Mouse (Mus musculus) spleen, postnatal 36 days (tissue): ENCODE data around the gene Rmdn2.

Experiments used
- DNase-seq, 2 experiments: peaks; one replicate each; pipeline ENCODE4 v3.0.0; 2022; ENCODE audit warnings: low spot score in 2 of 2, mixed read lengths in 1 of 2

Gene Rmdn2

DNA sequence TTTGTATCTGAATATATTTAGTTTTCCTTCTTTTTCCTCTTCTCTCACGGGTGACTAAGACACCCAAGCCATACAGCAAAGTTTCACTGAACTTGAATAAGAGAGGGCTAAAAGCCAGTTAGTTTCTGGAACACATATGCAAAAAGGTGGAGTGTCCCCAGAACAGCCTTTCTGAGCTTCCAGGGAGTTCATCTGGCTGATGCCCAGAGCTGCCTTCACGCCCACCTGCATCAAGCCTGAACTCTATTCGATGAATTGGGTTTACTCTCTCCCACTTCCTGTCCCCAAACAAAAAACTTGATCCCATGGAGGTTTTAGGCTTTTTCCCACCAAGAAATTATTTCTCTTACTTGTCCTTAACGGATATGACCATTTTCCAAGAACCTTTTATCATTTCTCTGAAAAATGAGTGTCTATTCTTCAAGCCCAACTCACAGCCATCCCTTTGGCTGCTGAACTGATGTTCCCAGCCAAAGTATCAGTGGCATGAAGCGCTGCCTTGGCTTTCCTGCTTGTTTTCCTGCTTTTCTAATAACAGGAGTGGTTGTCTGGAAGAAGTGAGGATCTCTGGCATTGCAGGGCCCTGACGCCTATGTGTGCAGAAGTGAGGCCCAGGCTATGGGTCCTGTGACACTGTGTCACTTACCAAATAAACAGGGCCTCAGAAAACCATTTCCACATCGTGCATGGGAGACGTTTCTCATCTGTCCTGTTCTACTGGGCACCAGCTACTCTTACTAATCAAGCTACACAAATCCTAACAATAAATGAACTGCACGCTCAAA lies 94.2 kb downstream of the Rmdn2 start:
- DNase-seq = no peak

DNA sequence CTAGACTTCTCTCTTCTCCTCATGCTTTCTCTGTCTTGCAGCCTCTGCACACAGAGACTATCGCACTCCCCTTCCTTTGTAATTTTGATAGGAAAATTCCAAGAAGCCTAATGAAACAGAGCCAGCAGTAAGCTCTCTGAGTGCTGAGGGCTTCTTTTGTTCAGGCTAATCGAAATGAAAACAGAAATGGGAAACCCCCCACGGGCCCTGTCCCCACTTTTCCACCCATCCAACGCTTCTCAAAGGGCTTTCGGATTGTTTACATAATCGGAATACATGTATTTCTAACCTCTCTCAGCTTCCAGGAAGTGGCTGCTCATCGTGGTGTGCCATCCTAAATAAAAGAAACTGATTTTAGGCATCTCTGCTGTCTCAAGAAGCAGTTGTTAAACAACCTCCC lies 96.5 kb downstream of the Rmdn2 start:
- DNase-seq = no peak

DNA sequence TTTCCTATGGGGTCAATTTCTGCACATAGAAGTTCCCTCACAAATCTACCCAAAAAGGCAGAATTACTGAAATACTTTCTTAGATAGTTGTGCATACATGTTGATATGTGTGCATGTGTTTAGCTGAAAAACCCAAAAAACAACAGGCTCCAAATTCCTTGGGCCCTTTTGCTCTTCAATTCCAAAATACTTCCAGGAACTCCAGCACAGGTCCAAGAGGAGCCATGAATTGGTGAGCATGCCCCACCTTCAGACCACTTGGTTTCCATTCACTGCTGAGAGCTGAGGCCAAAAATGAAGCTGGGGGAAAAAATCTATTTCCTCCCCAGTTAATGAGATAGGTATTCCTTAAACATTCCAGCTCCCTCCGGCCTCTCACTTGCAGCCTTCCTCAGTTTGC lies 98.1 kb downstream of the Rmdn2 start:
- DNase-seq = no peak

DNA sequence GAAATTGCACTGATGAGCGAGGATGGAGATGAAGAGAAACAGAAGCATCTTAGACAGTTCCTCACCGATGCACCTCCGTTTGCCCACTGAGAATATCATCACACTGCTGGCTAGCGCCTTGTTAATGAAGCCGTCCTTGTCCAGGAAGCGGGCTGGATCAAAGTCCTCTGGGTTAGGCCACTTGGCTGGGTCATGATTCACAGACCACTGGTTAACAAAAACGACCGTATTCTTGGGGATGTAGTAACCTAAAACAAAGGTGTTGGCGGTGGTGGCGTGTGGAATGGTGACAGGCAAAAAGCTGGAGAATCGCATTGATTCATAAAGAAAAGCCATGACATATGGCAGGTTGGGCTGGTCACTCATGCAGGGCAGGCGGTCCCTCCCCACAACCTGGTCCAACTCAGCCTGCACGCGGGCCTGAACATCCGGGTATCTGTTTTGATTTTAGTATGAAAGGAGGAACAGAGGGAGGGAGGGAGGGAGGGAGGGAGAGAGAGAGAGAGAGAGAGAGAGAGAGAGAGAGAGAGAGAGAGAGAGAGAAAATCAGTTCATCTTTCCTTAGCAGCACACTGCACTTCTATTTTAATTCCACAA lies 98.7 kb downstream of the Rmdn2 start:
- no peak for DNase-seq

DNA sequence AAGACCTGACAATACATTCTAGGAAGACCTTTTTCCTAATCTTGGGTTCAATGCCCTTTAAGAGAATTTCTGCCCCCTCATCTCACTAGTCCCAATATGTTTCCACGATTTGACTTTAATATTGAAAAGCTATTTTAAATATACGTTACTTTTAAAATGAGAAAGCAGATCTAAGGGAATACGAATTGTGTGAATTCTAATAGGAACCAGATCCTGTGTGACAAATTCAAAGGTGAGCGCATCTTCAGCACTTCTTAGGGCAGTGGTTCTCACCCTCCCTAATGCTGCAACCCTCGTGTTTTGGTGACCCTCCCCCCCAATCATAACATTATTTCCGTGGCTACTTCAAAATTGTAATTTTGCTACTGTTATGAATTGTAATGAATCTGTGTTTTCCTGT lies 100.3 kb downstream of the Rmdn2 start:
- no peak for DNase-seq

DNA sequence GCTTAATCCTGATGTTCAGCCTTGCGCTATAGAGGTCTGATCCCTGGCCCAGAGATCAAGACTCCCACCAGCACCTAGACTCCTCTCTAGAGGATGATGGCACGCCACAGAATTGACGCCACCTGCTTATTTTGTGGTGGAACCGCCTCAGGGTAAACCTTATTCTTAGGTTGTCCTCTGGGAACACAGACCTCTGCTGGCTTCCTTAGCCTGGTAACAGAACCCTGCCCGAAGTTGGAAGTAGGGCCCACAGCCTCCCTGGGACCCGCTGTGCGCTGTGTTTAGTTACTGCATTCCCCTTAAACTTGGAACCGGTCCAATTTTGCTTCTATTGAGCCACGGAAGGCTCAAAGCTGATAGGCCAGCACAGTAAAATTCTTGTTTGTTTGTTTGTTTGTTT lies 100.9 kb downstream of the Rmdn2 start:
- no peak for DNase-seq

DNA sequence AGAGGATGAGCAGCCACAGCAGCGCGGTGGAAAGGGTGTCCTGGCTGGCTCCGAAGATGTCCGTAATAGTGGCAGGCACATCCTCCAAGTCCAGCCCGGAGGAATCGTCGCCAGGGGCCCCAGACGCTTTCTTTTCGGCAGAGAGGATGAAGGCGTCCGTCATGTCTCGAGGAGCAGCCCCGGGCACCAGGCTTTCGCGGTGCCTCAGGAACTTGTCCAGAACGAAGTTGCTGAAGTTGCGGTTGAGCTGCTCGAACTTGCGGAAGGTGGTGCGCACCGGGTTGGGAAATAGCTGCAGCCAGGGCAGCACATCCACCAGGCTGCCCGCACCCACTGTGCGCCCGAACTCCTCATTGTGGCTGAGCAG lies 101.6 kb downstream of the Rmdn2 start:
- DNase-seq = no peak

DNA sequence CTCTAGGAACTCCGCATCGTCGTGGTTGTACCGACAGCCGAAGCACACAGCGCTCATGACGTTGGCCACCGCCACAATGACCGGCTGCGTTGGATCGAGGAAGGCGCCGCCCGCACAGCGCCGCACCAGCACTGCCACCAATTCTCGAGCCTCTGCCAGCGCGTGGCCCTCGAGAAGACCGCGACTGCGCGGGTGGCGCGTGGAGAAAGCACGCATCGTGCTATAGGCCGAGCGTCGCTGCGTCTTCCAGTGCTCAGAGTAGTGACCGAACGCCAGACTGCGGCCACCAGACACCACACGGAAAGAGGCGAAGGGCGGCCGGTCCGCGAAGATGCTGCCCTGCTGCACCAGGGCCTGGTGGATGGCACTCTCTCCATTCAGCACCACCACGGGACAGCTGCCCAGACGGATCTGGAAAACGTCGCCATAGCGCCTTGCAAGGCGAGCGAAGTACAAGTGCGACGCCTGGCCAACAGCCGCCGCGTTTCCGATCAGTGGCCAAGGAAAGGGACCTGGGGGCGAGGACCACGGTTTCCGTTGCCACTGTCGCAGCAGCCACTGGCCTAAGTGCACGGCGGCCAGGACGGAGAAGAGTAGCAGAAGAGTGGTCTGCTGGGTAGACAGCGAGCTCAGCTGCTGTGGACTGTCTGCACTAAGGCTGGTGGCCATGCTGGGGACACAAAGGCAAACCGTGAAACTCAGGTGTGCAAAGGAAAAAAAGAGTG lies 102.1 kb downstream of the Rmdn2 start:
- no peak for DNase-seq

DNA sequence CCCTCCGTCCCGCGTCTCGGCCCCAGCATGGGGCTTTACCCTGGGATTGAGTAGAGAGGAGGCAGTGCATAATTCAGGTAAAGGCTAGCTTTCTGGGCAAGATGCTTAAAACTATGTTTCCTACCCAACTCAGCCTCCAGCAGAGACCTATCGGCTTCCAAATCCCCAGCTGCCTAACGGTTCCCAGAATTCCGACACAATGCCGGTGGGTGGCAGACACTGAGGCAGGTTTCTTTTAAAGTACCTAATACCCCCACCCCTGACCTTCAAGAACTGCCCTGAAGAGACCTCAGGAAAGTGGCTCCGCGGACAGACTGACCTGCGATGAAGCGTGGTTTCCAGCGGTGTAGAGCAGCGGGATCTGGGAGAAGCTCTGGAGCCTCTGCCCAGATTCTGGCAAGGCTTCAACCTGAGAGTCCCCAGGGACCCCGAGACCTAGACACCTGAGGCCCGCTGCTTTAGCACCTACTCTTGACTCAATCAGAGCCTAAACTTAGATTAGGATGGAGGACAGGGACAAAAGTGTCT lies 102.8 kb downstream of the Rmdn2 start:
- no peak for DNase-seq

DNA sequence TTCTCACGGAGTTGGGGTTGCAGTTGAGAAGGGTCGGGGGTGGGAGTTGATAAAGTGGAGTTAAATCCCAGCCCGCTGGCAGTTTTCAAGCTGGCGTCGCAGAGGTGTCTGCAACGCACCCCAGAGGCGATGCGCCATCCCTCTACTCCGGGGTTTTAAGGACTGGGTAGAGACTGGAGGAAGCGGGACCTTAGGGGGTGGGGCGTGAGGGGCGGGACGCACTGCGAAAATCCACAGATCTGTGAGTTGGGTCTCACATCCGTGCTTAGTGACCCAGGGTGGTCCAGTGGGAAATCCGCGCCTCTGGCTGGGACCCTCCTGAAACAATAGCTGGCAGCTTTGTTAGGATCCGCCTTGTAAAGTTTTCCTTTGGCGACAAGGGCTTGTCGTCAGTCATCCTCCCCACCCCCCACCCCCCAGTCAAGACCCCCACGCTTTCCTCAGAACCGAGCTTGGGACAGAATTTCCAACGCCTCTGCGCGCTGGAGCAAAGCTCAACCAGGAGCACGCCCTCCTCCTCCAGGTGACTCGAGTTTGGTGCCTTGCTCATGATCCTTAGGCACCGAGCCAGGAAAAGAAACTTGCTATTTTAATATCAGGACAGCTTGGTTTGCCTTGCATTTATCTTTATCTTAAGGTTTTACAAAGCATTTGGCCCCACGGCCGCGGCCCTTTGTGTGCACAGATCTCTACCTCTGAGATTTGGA lies 103.4 kb downstream of the Rmdn2 start, which contains the start of gene Cyp1b1:
TSS of gene Cyp1b1 (minus strand) at position 131 of the 707 bp plus-strand sequence.
- no peak for DNase-seq

DNA sequence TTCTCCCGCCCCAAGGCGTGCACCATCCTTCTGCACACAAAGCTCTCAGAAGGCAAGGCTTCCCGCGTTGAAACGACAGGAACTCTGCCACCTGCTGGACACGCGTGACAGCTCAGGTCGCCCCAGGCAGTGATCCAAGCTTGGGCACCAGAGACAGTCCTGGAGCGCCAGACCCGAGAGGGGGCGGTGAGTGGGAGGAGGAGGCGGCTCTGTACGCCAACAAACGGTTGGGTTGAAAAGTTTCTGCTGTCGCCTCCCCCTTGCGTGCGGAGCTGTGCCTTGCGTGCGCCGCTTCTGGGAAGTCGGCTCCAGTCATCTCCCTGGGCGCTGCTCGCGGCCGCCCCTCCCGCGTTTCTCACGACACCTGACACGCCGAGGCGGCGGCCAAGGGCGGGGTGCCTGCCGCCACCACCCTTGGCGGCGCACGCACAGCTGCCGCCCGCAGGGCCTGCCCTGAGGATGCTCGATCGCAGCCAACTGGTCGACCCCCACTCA lies 104.0 kb downstream of the Rmdn2 start:
- DNase-seq = peak; percentile 54 to 60

DNA sequence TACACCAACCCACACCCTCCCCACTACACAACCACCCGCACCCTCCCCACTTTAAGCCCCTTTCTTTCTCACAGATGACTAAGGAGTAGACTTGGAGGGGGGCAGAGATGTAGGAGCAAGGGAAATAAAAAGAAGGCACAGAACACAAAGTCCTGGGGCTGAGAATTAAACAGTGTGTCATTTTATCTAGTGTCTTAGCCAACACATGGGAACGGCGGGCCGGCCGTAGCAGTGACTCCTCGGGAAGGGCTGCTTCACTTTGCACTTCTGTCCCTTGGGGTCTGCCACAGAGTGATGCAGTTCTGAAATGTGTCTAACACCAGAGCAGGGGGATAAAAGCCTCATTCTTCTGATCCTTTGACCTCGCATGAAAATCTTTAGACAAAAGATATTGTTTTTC lies 109.0 kb downstream of the Rmdn2 start:
- DNase-seq = no peak

DNA sequence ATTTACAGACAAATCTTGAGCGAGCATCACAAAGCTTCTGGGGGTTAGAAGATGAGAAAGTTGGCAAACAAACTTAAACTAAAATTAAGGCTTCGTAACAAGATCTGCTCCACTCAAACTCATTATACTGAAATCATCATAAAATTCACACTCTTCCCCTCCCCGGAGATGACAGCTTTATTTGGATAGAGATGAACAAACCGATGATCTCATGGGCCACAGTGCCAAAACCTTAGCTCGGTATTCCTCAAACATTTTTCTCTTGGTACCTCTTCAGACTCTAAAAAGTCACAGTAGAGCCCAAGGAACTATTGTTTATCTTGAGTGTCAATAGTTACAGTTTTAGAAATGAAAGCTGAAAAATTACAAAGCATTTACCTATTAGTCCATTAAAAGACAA lies 115.0 kb downstream of the Rmdn2 start:
- DNase-seq = no peak

DNA sequence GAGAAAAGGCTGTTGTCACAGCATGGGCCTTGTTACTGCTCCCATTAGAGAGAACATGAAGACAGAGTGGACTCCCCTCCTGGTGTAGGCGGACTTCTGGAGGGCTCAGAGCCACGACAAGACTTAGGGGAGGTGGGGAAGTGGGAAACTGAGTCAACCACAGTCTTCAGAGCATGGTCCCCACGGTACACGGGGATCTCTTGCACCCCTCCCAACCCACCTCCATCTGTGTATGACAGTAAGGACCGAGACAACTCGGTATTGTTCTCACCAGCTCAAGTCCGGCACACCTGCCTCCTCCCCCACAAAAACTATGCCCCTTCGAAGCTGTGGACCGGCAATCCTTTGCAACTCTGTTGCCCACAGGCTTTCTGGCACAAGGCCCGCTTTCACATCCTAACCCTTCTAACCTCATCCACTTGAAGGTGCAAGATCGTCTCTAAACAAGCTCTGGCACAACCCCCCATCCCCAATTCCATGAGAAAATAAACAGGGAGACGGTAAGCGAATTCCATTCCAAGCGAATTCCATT lies 116.5 kb downstream of the Rmdn2 start:
- no peak for DNase-seq

DNA sequence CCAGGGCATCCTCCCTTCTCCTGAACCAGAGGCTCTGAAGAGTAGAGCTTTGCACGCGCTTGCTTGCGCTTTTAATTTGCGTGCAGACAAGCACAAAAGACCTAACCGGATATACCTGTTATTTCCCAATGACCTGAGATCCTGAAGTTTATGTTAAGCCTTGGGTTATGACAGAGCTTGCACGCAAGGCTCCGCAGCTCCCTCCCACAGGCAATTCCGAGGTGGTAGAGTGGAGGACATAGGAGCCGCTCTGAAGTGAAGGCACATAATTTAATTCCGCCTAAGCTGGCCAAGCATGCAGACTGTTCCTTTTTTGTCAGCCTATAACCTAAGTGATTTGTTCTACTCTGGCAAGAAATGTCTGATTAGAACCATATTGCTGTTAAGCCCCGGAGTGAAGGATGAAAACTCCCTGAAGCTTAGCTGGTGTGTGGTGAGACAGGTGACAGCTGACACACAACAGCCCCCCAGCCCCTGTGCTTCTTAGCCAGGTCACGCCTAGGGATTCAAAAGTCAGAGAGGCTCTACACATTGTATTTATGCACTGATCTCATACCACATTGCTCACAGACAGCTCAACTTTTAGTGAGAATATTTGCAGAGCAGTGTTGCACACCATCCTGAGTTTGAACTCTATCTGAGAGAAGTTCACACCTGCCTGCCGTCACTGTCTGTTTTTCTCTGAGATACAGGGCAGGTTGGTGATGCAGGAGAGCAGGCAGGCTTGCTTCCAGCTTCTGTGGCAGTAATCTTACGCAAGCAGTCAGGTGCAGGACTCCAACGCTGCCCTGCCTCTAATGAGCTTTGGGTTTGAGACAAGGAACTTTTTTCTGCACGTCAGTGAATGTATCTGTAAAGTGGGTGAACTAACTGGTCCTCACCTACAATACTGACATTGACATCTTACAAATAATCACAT lies 117.2 kb downstream of the Rmdn2 start:
- DNase-seq = no peak

DNA sequence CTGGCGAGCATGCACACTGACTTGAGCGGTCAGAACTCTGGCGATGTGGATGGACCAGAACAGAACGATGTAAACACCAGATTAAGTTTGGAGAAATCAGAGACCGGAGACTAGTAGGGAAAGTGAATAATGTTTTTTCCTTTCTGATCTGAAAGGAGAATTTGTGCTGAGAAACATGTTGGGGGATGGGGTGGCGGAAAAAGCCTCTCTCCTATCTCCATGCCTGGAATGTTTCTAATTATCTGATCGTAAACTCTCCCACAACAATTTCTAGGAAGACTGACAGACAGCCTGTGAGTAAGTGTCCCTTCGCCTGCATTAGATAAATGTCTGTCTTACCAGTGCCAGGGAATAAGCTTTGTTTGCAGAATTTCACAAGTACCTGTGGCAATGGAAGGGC lies 119.3 kb downstream of the Rmdn2 start:
- no peak for DNase-seq

DNA sequence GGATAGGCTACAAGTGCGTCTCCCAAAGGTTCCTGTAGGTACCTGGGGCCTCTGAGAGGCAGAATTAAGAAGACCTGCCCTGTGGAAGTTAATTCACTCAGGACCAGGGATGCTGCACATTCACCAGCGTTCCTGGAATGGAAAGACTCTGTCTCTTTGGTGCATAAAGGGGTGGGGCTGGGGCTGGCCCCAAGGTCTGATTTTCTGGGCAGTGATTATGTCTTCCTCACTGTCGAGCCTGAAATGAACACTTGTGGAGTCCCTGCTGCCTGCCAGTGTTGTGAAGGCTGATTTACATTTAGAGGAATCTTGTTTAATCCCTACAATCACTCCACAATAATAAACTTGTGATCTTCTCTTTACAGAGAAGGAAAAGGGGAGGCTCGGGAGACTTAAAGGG lies 121.4 kb downstream of the Rmdn2 start:
- DNase-seq = no peak

DNA sequence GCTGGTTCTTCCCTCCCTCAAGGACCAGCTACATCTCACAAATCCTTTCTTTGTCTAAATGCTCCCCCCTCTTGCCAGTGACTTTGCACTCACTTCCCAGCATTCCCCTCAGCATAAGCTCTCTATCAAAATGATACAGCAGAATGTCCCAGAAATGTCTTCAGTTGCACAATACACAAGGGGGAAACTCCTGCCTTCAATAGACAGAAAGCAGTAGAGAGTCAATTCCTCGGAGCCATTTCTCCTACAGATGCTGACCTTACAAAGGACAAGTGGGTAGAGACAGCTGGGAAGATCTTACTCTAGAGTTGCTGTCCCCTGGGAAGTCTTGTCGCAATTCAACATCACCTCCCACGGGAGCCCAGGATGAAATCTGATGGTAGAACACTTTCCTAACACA lies 125.9 kb downstream of the Rmdn2 start:
- no peak for DNase-seq

DNA sequence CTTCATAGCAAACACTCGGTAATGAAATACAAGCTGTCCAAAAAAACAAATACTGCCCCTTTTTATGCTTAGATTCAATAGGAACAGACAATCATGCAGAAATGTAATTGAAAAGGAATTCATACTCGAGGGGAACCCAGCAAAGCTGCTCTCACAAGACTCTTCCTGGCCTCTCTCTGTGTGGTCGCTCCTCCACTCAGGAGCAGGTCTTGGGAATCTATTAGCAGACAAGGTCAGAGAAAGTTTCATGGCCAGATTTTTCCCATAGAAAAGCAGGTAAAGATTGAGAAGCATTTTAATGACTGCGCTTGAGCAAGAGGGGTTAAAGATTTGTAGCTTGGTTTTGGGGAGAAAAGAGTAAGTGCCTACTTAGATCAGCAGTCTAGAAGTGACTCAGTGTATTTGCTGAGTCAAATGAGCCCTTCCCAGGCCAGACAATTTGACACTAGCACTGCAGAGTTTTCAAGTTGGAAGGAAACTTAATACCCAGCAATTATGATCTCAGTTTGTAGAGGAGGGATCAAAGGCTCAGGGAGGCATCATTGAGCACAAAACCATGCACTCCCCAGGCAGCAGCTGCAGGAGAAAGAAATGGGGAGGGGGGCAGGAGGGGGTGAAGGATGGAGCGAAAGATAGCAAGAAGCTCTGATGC lies 127.3 kb downstream of the Rmdn2 start:
- no peak for DNase-seq

DNA sequence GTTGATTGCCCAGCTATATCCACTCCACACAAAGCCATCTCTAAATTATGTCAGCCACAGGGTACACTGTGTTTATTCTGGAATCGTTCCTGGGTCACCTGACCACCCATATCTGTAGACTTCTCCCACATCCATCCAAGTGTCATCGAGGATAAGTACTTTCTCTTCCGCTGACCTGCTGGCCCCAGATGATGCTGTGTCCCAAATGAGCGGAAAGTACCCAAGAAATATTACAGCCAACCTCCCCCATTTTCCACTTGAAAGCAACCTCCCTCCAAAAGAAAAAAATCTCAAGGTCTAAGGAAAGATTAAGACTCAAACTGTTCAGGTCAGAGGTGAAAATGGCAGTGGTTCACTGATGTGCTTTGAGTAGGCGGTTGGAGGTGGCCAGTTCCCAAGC lies 131.0 kb downstream of the Rmdn2 start:
- no peak for DNase-seq
